Mouse (Mus musculus) lung, embryonic 14.5 days (tissue): Measurements from ENCODE around the gene Dohh. TPM values are rescaled to one million over a fixed set of nuclear protein-coding genes. Genes with fewer than 3 reads are reported as not detected.

Source experiments
- ATAC-seq: fragments of 200-750 bp; cut with Nextera tagmentation; 2 replicates; pipeline ENCODE4 v1.8.0; 2017; ENCODE audit warnings: mild to moderate bottlenecking, moderate TSS enrichment, moderate library complexity; ENCODE audit not compliant: insufficient read depth
- DNase-seq: peaks from one replicate; pipeline ENCODE4 v3.0.0-alpha.2; 2015
- H3K27ac ChIP-seq: fragments of 300-500 bp; sonication (generic); 2 replicates; pipeline ENCODE4 v1.5.1; 2014; ENCODE audit warnings: low read depth, mild to moderate bottlenecking, moderate library complexity
- H3K27me3 ChIP-seq: fragments of 300-500 bp; sonication (generic); 2 replicates; pipeline ENCODE4 v1.6.1; 2014; ENCODE audit warnings: low read length, control low read depth; ENCODE audit not compliant: insufficient read depth
- H3K36me3 ChIP-seq: fragments of 300-500 bp; sonication (generic); 2 replicates; pipeline ENCODE4 v1.6.1; 2014; ENCODE audit warnings: control low read depth; ENCODE audit not compliant: insufficient read depth
- H3K4me1 ChIP-seq: fragments of 300-500 bp; sonication (generic); 2 replicates; pipeline ENCODE4 v1.6.1; 2014; ENCODE audit warnings: antibody characterized with exemption, control low read depth; ENCODE audit not compliant: insufficient read depth
- H3K4me2 ChIP-seq: fragments of 300-500 bp; sonication (generic); 2 replicates; pipeline ENCODE4 v1.6.1; 2014; ENCODE audit warnings: mild to moderate bottlenecking
- H3K4me3 ChIP-seq: fragments of 300-500 bp; sonication (generic); 2 replicates; pipeline ENCODE4 v1.5.1; 2014; ENCODE audit warnings: low read depth, low read length
- H3K9ac ChIP-seq: fragments of 300-500 bp; sonication (generic); 2 replicates; pipeline ENCODE4 v1.6.1; 2014
- H3K9me3 ChIP-seq: fragments of 300-500 bp; sonication (generic); 2 replicates; pipeline ENCODE4 v1.6.1; 2016; ENCODE audit warnings: low read depth, low read length, control low read depth
- CTCF ChIP-seq: IDR thresholded peaks from 2 replicates; pipeline ENCODE4 v1.5.1; 2016; ENCODE audit warnings: antibody characterized with exemption, low read depth
- WGBS: fragments of 180-500 bp; shearing (Covaris S2); extraction: QIAGEN DNeasy Blood & Tissue Kit; methylation state at CpG from one replicate; pipeline ENCODE4 v1.1.7; 2014; 5-methylcytosine and 5-hydroxymethylcytosine counted together
- polyA plus RNA-seq: library from polyadenylated mRNA; unstranded; fragments of >200 nt; fragmentation: Nextera tagmentation; extraction: Ambion mirVana; gene quantifications from 2 replicates; pipeline ENCODE4 v1.2.1, GENCODE M21; 2014

Dohh gene
- polyA plus RNA-seq, 1 experiment from 2014 or later, result 67.0 TPM

DNA sequence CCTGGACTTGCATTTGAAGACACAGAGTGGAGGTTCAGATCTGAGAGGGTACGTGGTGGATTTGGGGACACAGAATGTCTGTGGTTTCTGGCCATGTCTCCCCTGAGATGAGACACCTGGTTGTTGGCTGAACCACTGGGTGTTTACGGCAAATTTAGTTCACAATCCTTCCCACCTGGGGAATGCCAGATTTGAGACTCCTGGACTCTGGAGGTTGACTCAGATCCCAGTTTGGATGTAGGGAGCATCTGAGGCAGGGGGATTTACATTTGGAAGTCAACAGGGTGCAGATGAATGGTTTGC is 6.9 kb upstream of the Dohh start:
- TF ChIP-seq CTCF, result no peak
- WGBS, result 44% methylated on average over 2 of the region's 2 CpGs
- no peak for ATAC-seq
- H3K4me2 ChIP-seq, result peak overlapping the region; percentile 71
- H3K27me3 ChIP-seq, result no peaks in the 10 kb centered on the region
- peaks cover 42% of the 10 kb centered on the region for H3K36me3 ChIP-seq
- H3K27ac ChIP-seq, result peak overlapping the region; percentile 83
- H3K4me3 ChIP-seq, result peak overlapping the region; percentile 89
- no peaks in the 10 kb centered on the region for H3K9me3 ChIP-seq
- no peak for DNase-seq
- peaks cover 9% of the 10 kb centered on the region for H3K4me1 ChIP-seq
- peak overlapping the region; percentile 95 for H3K9ac ChIP-seq

DNA sequence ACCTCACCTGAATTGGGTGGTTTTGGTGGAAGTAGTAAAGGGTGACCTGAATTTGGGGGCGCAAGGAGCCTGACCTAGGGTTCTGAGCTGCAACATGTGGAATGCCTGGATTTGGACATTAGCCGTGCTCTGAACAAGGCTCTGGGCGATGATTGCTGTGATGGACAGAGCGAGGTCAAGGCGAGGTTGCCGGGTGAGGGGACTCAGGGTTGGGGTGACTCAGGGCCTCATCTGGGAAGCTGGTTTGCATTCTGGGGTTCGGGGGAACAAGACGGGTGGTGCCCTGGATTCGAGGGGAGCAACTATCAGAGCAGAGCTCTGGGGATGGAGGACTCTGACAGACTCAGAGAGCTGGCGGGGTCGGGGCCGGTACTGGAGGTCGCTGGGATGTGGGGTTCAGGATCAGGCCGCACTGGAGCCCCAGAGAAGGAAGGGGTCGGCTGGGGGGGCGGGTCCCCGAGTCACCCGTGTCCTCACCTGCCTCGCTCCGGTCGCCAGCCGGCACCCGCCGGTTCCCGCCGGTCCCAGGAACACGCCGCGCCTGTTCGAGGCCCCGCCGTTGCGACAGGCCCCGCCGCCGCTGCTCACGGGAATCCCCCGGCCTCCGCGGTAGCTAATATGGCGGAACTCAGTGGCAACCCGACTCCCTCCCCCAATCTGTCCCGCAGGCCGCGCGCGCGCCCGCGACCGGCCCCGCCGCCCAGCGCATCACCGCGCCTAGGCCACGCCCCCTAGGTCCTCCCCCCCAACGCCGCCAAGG is 6.3 kb upstream of the Dohh start, which contains the start of gene Fzr1:
Fzr1 (minus strand) TSS at position 724 of the 760 bp plus-strand sequence.
- Histone ChIP-seq H3K4me1 (peaks cover 9% of the 10 kb centered on the region), H3K27ac (peak within 1 kb of the TSS; percentile 83), H3K9me3 (no peaks in the 10 kb centered on the region), H3K27me3 (no peaks in the 10 kb centered on the region), H3K9ac (peak within 1 kb of the TSS; percentile 95), H3K36me3 (peaks cover 36% of the 10 kb centered on the region), H3K4me2 (peak within 1 kb of the TSS; percentile 71), H3K4me3 (peak within 1 kb of the TSS; percentile 89)
- peak; percentile 62 for ATAC-seq
- 1% methylated on average over 49 of the region's 59 CpGs for WGBS
- no peak for DNase-seq
- no peak for TF ChIP-seq CTCF

DNA sequence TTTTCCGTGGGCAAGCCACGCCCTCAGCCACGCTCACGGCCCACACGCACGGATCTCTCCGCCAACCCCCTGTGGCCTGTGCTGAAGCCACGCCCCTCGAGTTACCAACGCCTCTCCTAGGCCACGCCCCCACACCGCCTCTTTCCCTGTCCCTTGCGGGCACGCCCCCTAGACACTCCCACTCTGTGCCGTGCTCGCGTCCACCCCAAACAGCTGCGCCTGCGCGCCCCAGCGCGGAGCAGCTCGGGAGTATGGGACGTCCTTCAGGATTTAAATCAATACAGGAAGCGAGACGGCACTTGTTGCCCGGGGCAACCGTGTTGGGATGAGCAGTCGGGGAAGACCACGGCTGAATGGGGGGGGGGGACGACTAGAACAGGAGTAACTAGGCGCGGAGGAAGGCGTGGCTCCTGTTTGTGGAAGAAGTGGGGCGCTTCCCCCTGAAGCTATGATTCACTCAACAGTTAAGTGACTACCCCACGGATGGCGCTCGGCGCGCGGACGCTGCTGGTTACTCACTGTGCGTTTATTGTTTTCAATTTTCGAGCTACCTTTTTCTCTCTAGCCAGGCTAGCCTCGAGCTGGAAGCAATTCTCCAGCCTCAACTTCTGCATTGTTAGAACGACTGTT is 5.6 kb upstream of the Dohh start:
- Histone ChIP-seq H3K4me1 (peaks cover 9% of the 10 kb centered on the region), H3K9ac (peak overlapping the region; percentile 95), H3K4me2 (peak overlapping the region; percentile 71), H3K27ac (peak overlapping the region; percentile 71), H3K9me3 (no peaks in the 10 kb centered on the region), H3K27me3 (no peaks in the 10 kb centered on the region), H3K36me3 (peaks cover 29% of the 10 kb centered on the region), H3K4me3 (peak overlapping the region; percentile 89)
- WGBS, result 0% methylated on average over 45 of the region's 46 CpGs
- peak; percentile 95 for ATAC-seq
- DNase-seq, result peak; percentile 100
- no peak for TF ChIP-seq CTCF

DNA sequence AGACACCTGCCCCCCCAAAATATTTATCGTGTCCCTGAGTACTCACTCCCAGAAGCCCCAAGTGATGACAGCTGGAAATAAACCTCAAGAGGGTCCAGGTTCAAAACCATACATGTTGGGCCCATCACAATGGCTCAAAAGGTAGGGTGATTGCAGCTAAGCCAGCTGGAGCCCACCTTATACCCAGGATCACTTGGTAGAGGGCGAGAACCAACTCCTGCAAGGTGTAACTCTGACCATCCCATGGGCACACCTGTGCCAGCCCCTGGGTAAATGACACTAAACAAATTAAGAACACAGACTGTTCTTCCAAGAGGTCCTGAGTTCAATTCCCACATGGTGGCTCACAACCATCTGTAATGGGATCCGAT is 5.1 kb upstream of the Dohh start:
- peaks cover 24% of the 10 kb centered on the region for H3K36me3 ChIP-seq
- H3K4me2 ChIP-seq, result peak overlapping the region; percentile 71
- H3K27ac ChIP-seq, result peak overlapping the region; percentile 71
- no peaks in the 10 kb centered on the region for H3K9me3 ChIP-seq
- no peak for TF ChIP-seq CTCF
- peak overlapping the region; percentile 61 for H3K9ac ChIP-seq
- peaks cover 9% of the 10 kb centered on the region for H3K4me1 ChIP-seq
- ATAC-seq (0 out of 2 replicates have a peak, but pooled peaks have one; percentile 1), DNase-seq (no peak)
- H3K27me3 ChIP-seq, result no peaks in the 10 kb centered on the region
- H3K4me3 ChIP-seq, result peak overlapping the region; percentile 89
- 53% methylated on average over 3 of the region's 3 CpGs for WGBS

DNA sequence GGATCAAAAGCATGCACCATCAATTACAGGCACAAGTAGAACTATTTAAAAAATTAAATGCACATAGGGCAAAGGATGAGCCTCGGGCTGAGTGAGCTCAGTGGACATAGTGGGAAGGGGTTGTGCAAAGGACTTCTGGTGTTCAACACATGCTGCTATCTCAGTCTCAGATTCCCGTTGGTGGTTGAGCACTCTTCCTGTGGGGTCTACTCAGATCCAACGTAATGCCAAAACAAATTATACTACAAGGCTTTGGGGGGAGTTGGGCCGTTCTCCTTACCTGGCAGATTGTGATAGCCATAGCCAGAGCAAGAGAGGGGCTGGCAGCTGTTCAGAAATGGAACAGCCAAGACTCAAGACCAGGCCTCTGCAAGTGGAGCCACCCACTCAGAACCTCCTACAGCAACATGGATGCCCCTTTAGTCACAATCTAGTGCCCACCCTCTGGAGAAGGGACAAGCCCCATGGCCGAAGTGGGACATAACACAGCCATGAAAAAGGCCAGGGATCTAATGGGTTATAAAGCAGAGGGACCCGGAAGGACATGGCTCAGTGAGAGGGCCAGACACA is 4.3 kb upstream of the Dohh start:
- ATAC-seq, result no peak

DNA sequence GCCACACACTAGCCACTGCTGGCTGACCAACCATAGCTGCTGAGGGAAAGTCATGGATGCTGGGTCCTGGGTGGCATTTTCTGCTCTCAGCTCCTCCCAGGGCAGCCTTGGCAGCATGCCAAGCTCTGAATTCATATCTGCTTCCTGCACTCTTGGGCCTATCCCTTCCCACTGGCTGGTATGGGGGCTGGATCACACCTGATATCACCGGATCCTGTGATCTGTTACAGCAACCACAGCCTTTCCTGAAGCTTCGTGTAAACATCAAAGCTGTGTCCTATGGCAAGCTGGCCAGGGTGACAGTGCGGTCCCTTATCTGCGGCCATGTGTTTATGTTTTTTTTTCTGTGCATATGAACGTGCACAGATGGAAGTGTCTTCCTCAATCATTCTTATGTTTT is 2.2 kb upstream of the Dohh start:
- TF ChIP-seq CTCF, result no peak
- no peaks in the 10 kb centered on the region for H3K9me3 ChIP-seq
- peak overlapping the region; percentile 80 for H3K27ac ChIP-seq
- H3K27me3 ChIP-seq, result no peaks in the 10 kb centered on the region
- H3K36me3 ChIP-seq, result peaks cover 15% of the 10 kb centered on the region
- 0 out of 2 replicates have a peak overlapping the region, but pooled peaks have one; percentile 20 for H3K9ac ChIP-seq
- no peak overlapping the region for H3K4me3 ChIP-seq
- 40% methylated on average over 5 of the region's 5 CpGs for WGBS
- H3K4me2 ChIP-seq, result no peak overlapping the region
- peaks cover 2% of the 10 kb centered on the region for H3K4me1 ChIP-seq
- DNase-seq (peak; percentile 73), ATAC-seq (no peak)

More for the DNA sequence above, 4.3 kb upstream of the Dohh start:
- H3K27me3 ChIP-seq, result no peaks in the 10 kb centered on the region
- H3K4me1 ChIP-seq, result peaks cover 9% of the 10 kb centered on the region
- H3K9ac ChIP-seq, result no peak overlapping the region
- H3K27ac ChIP-seq, result no peak overlapping the region
- peaks cover 17% of the 10 kb centered on the region for H3K36me3 ChIP-seq
- 86% methylated on average over 6 of the region's 6 CpGs for WGBS
- DNase-seq, result no peak
- no peak for TF ChIP-seq CTCF
- H3K9me3 ChIP-seq, result no peaks in the 10 kb centered on the region
- no peak overlapping the region for H3K4me2 ChIP-seq
- H3K4me3 ChIP-seq, result no peak overlapping the region

DNA sequence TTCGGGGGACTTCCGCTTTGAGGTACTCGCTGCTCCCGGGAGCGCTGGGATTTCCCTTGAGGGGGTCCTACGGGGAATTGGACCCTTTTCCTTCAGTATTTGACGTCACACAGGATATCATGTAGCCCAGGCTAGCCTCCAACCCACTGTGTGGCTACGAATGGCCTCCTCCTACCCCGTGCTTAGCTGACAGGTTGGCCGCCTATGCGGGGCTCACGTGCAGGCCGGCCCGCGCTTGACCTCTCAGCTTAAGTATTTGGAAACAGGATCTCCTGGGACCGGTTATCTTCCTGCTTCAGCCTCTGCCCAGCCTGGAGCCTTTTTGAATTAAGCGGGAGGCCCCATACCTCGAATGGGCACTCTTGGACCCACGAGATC is 366 bp downstream of the Dohh start:
- no peak for DNase-seq
- H3K4me3 ChIP-seq, result peak overlapping the region; percentile 97
- peak; percentile 22; the same call in 1 of the 2 replicates for ATAC-seq
- H3K27ac ChIP-seq, result peak overlapping the region; percentile 84
- H3K4me1 ChIP-seq, result no peaks in the 10 kb centered on the region; the same call in 1 of the 2 replicates
- H3K27me3 ChIP-seq, result no peaks in the 10 kb centered on the region
- H3K9me3 ChIP-seq, result no peaks in the 10 kb centered on the region
- under 1% methylated on average over 19 of the region's 19 CpGs for WGBS
- peak overlapping the region; percentile 84 for H3K9ac ChIP-seq
- peak overlapping the region; percentile 92 for H3K4me2 ChIP-seq
- H3K36me3 ChIP-seq, result peaks cover 35% of the 10 kb centered on the region
- no peak for TF ChIP-seq CTCF
